Mouse (Mus musculus) myocyte (in vitro differentiated cells): ENCODE data around the gene Pias3. TPM values are rescaled to one million over a fixed set of nuclear protein-coding genes. Genes with fewer than 3 reads are reported as not detected.
"Not testable (repeated sequence)": the region's sequence is repeated elsewhere in the genome, so short reads cannot be mapped to it uniquely, and the experiment has no call there.

Experiments used
- H3K27me3 ChIP-seq: one replicate; pipeline ENCODE4 v1.6.1; 2011; ENCODE audit not compliant: control insufficient read depth, insufficient read depth, insufficient read length
- H3K36me3 ChIP-seq: one replicate; pipeline ENCODE4 v1.6.1; 2011; ENCODE audit not compliant: control insufficient read depth, insufficient read depth
- H3K4me2 ChIP-seq: one replicate; pipeline ENCODE4 v1.6.1; 2011; ENCODE audit warnings: low read depth, control low read depth
- H3K4me3 ChIP-seq: one replicate; pipeline ENCODE4 v1.5.1; 2011; ENCODE audit warnings: mild to moderate bottlenecking, control low read depth, moderate library complexity
- H3K79me2 ChIP-seq: one replicate; pipeline ENCODE4 v1.6.1; 2011; ENCODE audit not compliant: control insufficient read depth, insufficient read depth
- H3ac ChIP-seq: one replicate; pipeline ENCODE4 v1.6.1; 2011; ENCODE audit not compliant: control insufficient read depth, insufficient read length
- CEBPB ChIP-seq: IDR thresholded peaks from 2 replicates; pipeline ENCODE4 v1.6.1; 2011; ENCODE audit warnings: mild to moderate bottlenecking, moderate library complexity; ENCODE audit not compliant: poor library complexity, insufficient read depth, severe bottlenecking
- E2F4 ChIP-seq: IDR thresholded peaks from one replicate; pipeline ENCODE4 v1.6.1; 2011; ENCODE audit warnings: mild to moderate bottlenecking, control low read depth, moderate library complexity; ENCODE audit not compliant: insufficient read depth
- MAX ChIP-seq: IDR thresholded peaks from one replicate; pipeline ENCODE4 v1.6.1; 2011; ENCODE audit warnings: low read depth, mild to moderate bottlenecking, control low read depth
- MYOD1 ChIP-seq, 3 experiments: IDR thresholded peaks; one replicate each; pipeline ENCODE4 v1.6.1; 2011; ENCODE audit warnings: control low read depth in 2 of 3, low read depth in 2 of 3, mild to moderate bottlenecking in 2 of 3, moderate library complexity in 1 of 3; ENCODE audit not compliant: insufficient read length in 2 of 3, control insufficient read depth in 1 of 3
- MYOG ChIP-seq, 3 experiments: IDR thresholded peaks; one replicate each; pipeline ENCODE4 v1.6.1; 2011; ENCODE audit warnings: control low read depth in 2 of 3, low read depth in 2 of 3, mild to moderate bottlenecking in 2 of 3; ENCODE audit not compliant: insufficient read length in 2 of 3, control insufficient read depth in 1 of 3, insufficient read depth in 1 of 3
- POLR2A ChIP-seq: IDR thresholded peaks from one replicate; pipeline ENCODE4 v1.6.1; 2011; ENCODE audit warnings: low read depth, mild to moderate bottlenecking, control low read depth, moderate library complexity; ENCODE audit not compliant: insufficient read length
- POLR2AphosphoS2 ChIP-seq: IDR thresholded peaks from one replicate; pipeline ENCODE4 v1.6.1; 2011; ENCODE audit warnings: low read depth, control low read depth; ENCODE audit not compliant: insufficient read length
- REST ChIP-seq: IDR thresholded peaks from one replicate; pipeline ENCODE4 v1.6.1; 2011; ENCODE audit warnings: mild to moderate bottlenecking, control low read depth, moderate library complexity; ENCODE audit not compliant: insufficient read depth, insufficient read length
- SRF ChIP-seq: IDR thresholded peaks from one replicate; pipeline ENCODE4 v1.6.1; 2011; ENCODE audit warnings: low read depth; ENCODE audit not compliant: control insufficient read depth, insufficient read length
- TCF12 ChIP-seq: IDR thresholded peaks from one replicate; pipeline ENCODE4 v1.6.1; 2011; ENCODE audit warnings: mild to moderate bottlenecking, control low read depth; ENCODE audit not compliant: poor library complexity, insufficient read depth, severe bottlenecking
- TCF3 ChIP-seq: IDR thresholded peaks from one replicate; pipeline ENCODE4 v1.6.1; 2011; ENCODE audit warnings: low read depth, control low read depth; ENCODE audit not compliant: insufficient read length
- USF1 ChIP-seq: IDR thresholded peaks from one replicate; pipeline ENCODE4 v1.6.1; 2011; ENCODE audit warnings: low read depth, mild to moderate bottlenecking, control low read depth, moderate library complexity
- polyA plus RNA-seq: library from polyadenylated mRNA; unstranded; fragments of >200 nt; fragmentation: generic; extraction: Trizol; gene quantifications from one replicate; pipeline ENCODE4 v1.2.1, GENCODE M21; 2012; ENCODE audit warnings: missing spikeins

Pias3 gene
- polyA plus RNA-seq, 1 experiment: 16.7 TPM

DNA sequence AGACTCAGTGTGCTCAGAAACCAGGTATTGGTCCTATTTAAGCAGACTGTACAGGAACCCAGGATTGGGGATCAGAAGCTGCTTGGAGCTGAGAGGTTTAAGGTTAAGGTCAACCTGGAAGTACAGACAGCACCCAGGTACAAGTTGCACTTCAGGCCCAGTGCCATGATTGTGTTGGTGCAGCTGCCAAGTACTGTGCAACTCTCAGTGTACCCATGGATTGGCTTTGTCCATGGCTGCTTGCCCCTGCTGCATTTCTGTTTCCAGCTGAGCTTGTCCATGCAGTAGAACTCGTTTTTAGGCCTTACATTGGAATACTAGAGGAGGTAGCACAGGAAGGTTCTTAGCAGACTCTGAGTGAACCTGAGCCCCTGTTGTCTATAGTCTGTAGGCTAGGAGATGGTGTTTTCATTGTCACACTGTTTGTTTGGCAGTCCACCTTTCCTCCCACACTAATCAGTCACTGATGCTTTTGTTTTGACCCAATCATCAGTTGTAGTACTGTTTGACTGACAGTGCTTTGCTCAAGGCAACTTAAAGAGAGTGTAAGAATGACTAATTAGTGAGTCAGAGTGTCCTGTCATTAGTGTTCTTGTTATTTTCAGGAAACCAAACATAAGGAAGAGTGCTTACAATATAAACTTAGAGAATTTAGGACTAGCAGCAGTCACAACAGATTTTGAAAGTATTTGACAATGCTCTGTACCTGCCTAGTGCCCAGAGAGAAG lies 41.0 kb downstream of the Pias3 start:
- H3K4me3 ChIP-seq: no peak overlapping the region
- no peaks in the 10 kb centered on the region for H3K36me3 ChIP-seq
- H3K79me2 ChIP-seq: peaks cover 67% of the 10 kb centered on the region
- H3K27me3 ChIP-seq: no peaks in the 10 kb centered on the region
- no peak overlapping the region for H3K4me2 ChIP-seq
- no peak overlapping the region for H3ac ChIP-seq
- TF ChIP-seq MYOD1 (IDR thresholded peaks at IDR 0.05; ENCODE audit: control insufficient read depth in 1 of 3, insufficient read length in 2 of 3, low read depth in 2 of 3) (no peak), MAX (no peak), TCF12 (no peak), SRF (no peak), CEBPB (no peak), E2F4 (no peak), TCF3 (no peak), REST (no peak), POLR2AphosphoS2 (no peak), MYOG (IDR thresholded peaks at IDR 0.05; ENCODE audit: control insufficient read depth in 1 of 3, insufficient read depth in 1 of 3, insufficient read length in 2 of 3, low read depth in 2 of 3) (no peak)

DNA sequence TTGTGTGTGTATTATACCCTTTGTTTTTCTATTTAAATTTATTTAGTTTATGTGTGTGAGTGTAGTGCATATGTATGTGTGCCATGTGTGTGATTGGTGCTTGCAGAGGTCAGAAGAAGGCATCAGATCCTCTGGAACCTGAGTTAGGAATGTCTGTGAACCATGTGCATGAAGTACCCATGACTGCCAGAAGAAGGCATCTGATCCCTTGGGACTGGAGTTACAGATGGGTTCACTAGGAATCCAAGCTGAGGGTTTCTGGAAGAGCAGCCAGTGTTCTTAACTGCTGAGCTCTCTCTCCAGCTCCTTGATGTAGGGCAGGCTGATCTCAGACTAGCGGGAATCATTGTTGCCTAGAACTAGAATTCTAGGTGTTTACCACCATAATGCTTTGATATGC lies 41.8 kb downstream of the Pias3 start:
- Histone ChIP-seq H3ac (no peak overlapping the region), H3K4me2 (no peak overlapping the region), H3K4me3 (no peak overlapping the region), H3K27me3 (no peaks in the 10 kb centered on the region), H3K79me2 (peaks cover 63% of the 10 kb centered on the region), H3K36me3 (no peaks in the 10 kb centered on the region)
- TF ChIP-seq POLR2AphosphoS2: no peak
- no peak for TF ChIP-seq TCF12
- TF ChIP-seq MAX: no peak
- TF ChIP-seq MYOG (IDR thresholded peaks at IDR 0.05; ENCODE audit: control insufficient read depth in 1 of 3, insufficient read depth in 1 of 3, insufficient read length in 2 of 3, low read depth in 2 of 3): no peak
- TF ChIP-seq SRF: no peak
- no peak for TF ChIP-seq POLR2A
- TF ChIP-seq REST: no peak
- no peak for TF ChIP-seq CEBPB
- no peak for TF ChIP-seq E2F4
- no peak for TF ChIP-seq USF1
- TF ChIP-seq TCF3: no peak
- no peak for TF ChIP-seq MYOD1 (IDR thresholded peaks at IDR 0.05; ENCODE audit: control insufficient read depth in 1 of 3, insufficient read length in 2 of 3, low read depth in 2 of 3)

DNA sequence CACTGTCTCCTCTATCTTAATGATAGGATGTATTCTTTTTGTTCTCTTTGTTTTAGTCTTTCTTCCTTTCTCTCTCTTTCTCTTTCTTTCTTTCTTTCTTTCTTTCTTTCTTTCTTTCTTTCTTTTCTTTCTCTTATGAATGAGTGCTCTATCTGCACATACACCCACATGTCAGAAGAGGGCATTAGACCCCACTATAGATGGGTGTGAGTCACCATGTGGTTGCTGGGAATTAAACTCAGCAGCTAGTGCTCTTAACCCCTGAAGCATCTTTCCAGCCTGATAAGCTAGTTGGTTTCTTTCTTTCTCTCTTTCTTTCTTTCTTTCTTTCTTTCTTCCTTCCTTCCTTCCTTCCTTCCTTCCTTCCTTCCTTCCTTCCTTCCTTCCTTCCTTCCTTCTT lies 44.1 kb downstream of the Pias3 start:
- H3ac ChIP-seq: not testable (repeated sequence)

DNA sequence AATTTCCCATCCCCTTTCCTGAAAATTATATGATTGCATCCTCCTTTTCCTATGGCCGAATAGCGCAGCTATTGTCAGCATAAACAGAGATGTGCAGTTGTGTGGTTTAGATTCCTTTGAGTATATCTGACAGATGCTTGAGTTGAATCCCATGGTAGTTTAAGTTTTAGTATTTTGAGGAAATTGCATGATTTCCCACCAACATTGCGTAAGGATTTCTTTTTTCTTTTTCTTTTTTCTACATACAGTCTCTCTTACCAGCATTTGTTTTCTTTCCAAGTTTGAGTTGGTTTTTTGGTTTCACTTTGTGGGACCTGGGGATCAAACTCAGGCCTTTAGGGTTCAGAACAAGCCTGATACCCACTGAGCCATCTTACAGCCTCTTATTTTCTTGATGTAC lies 48.2 kb downstream of the Pias3 start:
- H3K4me3 ChIP-seq: no peak overlapping the region
- H3K79me2 ChIP-seq: peaks cover 68% of the 10 kb centered on the region
- TF ChIP-seq USF1 (no peak), E2F4 (no peak), MAX (no peak), MYOD1 (IDR thresholded peaks at IDR 0.05; ENCODE audit: control insufficient read depth in 1 of 3, insufficient read length in 2 of 3, low read depth in 2 of 3) (no peak), MYOG (IDR thresholded peaks at IDR 0.05; ENCODE audit: control insufficient read depth in 1 of 3, insufficient read depth in 1 of 3, insufficient read length in 2 of 3, low read depth in 2 of 3) (no peak), TCF12 (no peak), POLR2A (no peak), CEBPB (no peak)
- no peaks in the 10 kb centered on the region for H3K36me3 ChIP-seq
- no peaks in the 10 kb centered on the region for H3K27me3 ChIP-seq
- H3K4me2 ChIP-seq: no peak overlapping the region
- H3ac ChIP-seq: no peak overlapping the region

More for the DNA sequence above, 44.1 kb downstream of the Pias3 start:
- not testable (repeated sequence) for H3K27me3 ChIP-seq, H3K4me2 ChIP-seq, H3K4me3 ChIP-seq, H3K36me3 ChIP-seq
- H3K79me2 ChIP-seq: peaks cover 59% of the 10 kb centered on the region

DNA sequence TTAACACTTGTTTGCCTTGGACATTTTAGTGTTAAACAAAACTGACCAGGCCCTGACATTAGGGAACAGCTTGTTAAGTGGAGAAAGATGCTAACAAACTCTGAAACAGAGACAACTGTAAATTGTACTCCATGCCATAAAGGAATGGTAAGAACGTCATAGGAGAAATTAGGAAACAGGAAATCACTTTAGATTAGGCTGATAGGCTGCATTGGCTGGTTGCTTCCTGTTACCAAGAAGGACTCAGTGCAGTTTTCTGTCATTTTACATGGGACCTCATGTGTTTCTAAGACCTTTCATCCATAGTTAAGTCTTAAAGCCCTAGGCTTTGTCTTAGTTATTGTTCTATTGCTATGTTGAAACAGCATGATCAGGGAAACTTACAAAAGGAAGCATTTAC lies 50.6 kb downstream of the Pias3 start:
- H3K27me3 ChIP-seq: no peaks in the 10 kb centered on the region
- H3K36me3 ChIP-seq: no peaks in the 10 kb centered on the region
- H3ac ChIP-seq: no peak overlapping the region
- H3K4me2 ChIP-seq: no peak overlapping the region
- TF ChIP-seq POLR2AphosphoS2 (no peak), TCF3 (no peak), POLR2A (no peak), USF1 (no peak), MAX (no peak), TCF12 (no peak), CEBPB (no peak), MYOG (IDR thresholded peaks at IDR 0.05; ENCODE audit: control insufficient read depth in 1 of 3, insufficient read depth in 1 of 3, insufficient read length in 2 of 3, low read depth in 2 of 3) (no peak), SRF (no peak), MYOD1 (IDR thresholded peaks at IDR 0.05; ENCODE audit: control insufficient read depth in 1 of 3, insufficient read length in 2 of 3, low read depth in 2 of 3) (no peak), E2F4 (no peak), REST (no peak)
- H3K79me2 ChIP-seq: peaks cover 51% of the 10 kb centered on the region
- H3K4me3 ChIP-seq: no peak overlapping the region

Other genes with a start within 250 kb of the Pias3 start
- not detected for gene BC107364, start 244.1 kb upstream of the Pias3 start, polyA plus RNA-seq
- gene Hfe2, start 171.2 kb upstream of the Pias3 start, polyA plus RNA-seq: 116 TPM
- 42.6 TPM for gene Txnip, start 138.4 kb upstream of the Pias3 start, polyA plus RNA-seq
- gene Gm16253, start 119.4 kb upstream of the Pias3 start, polyA plus RNA-seq: 0.25 TPM
- 22.7 TPM for gene Polr3gl, start 102.2 kb upstream of the Pias3 start, polyA plus RNA-seq
- gene Ankrd34a, start 99.7 kb upstream of the Pias3 start, polyA plus RNA-seq: 2.5 TPM
- gene Lix1l, start 95.2 kb upstream of the Pias3 start, polyA plus RNA-seq: 30.2 TPM
- gene Rbm8a, start 66.5 kb upstream of the Pias3 start, polyA plus RNA-seq: 68.4 TPM
- gene Pex11b, start 61.0 kb upstream of the Pias3 start, polyA plus RNA-seq: 26.8 TPM
- 0.04 TPM for gene Gm42957, start 60.9 kb upstream of the Pias3 start, polyA plus RNA-seq
- 1.9 TPM for gene Itga10, start 50.8 kb upstream of the Pias3 start, polyA plus RNA-seq
- gene Ankrd35, start 26.3 kb upstream of the Pias3 start, polyA plus RNA-seq: 0.37 TPM
- gene Nudt17, start 12.2 kb downstream of the Pias3 start, polyA plus RNA-seq: 6.8 TPM
- gene Polr3c, start 31.2 kb downstream of the Pias3 start, polyA plus RNA-seq: 46.6 TPM
- gene Rnf115, start 31.3 kb downstream of the Pias3 start, polyA plus RNA-seq: 10.1 TPM
- 0.08 TPM for gene Pdzk1, start 132.9 kb downstream of the Pias3 start, polyA plus RNA-seq
- gene Cd160, start 133.0 kb downstream of the Pias3 start, polyA plus RNA-seq: 0.06 TPM
- gene Gja5, start 208.3 kb downstream of the Pias3 start, polyA plus RNA-seq: 14.7 TPM
- 19.2 TPM for gene Gpr89, start 209.0 kb downstream of the Pias3 start, polyA plus RNA-seq
- gene Gja8, start 229.6 kb downstream of the Pias3 start, polyA plus RNA-seq: under 0.01 TPM